Mouse (Mus musculus) kidney, embryonic 14.5 days (tissue): ENCODE measurements around the gene Mycbp. TPM values are rescaled to one million over a fixed set of nuclear protein-coding genes. Genes with fewer than 3 reads are reported as not detected.
"Not testable (repeated sequence)": the region's sequence is repeated elsewhere in the genome, so short reads cannot be mapped to it uniquely, and the experiment has no call there.

Source experiments
- ATAC-seq: fragments of 200-750 bp; cut with Nextera tagmentation; 2 replicates; pipeline ENCODE4 v1.8.0; 2017; ENCODE audit warnings: moderate number of reproducible peaks, mild to moderate bottlenecking, moderate TSS enrichment, moderate library complexity; ENCODE audit not compliant: low FRiP score, low TSS enrichment
- H3K27ac ChIP-seq: fragments of 300-500 bp; sonication (generic); 2 replicates; pipeline ENCODE4 v1.5.1; 2014; ENCODE audit warnings: low read depth, mild to moderate bottlenecking, low read length, moderate library complexity, mixed read lengths
- H3K27me3 ChIP-seq: fragments of 300-500 bp; sonication (generic); 2 replicates; pipeline ENCODE4 v1.6.1; 2014; ENCODE audit warnings: mild to moderate bottlenecking, low read length; ENCODE audit not compliant: control insufficient read depth, insufficient read depth
- H3K36me3 ChIP-seq: fragments of 300-500 bp; sonication (generic); 2 replicates; pipeline ENCODE4 v1.6.1; 2014; ENCODE audit warnings: low read length, mixed read lengths; ENCODE audit not compliant: control insufficient read depth, insufficient read depth
- H3K4me1 ChIP-seq: fragments of 300-500 bp; sonication (generic); 2 replicates; pipeline ENCODE4 v1.6.1; 2014; ENCODE audit warnings: low read length, mixed read lengths; ENCODE audit not compliant: control insufficient read depth, insufficient read depth
- H3K4me2 ChIP-seq: fragments of 300-500 bp; sonication (generic); replicated peaks from 2 replicates; pipeline ENCODE4 v1.6.1; 2014; ENCODE audit warnings: low read depth, mild to moderate bottlenecking, low read length
- H3K4me3 ChIP-seq: fragments of 300-500 bp; sonication (generic); 2 replicates; pipeline ENCODE4 v1.5.1; 2014; ENCODE audit warnings: mild to moderate bottlenecking, low read length
- H3K9ac ChIP-seq: fragments of 300-500 bp; sonication (generic); 2 replicates; pipeline ENCODE4 v1.6.1; 2014; ENCODE audit warnings: low read depth, mild to moderate bottlenecking, low read length, moderate library complexity
- H3K9me3 ChIP-seq: fragments of 300-500 bp; sonication (generic); 2 replicates; pipeline ENCODE4 v1.6.1; 2016; ENCODE audit warnings: low read length; ENCODE audit not compliant: control insufficient read depth
- WGBS: fragments of 180-500 bp; shearing (Covaris S2); extraction: QIAGEN DNeasy Blood & Tissue Kit; methylation state at CpG from one replicate; pipeline ENCODE4 v1.1.7; 2014; 5-methylcytosine and 5-hydroxymethylcytosine counted together
- polyA plus RNA-seq: library from polyadenylated mRNA; unstranded; fragments of >200 nt; fragmentation: Nextera tagmentation; extraction: Ambion mirVana; gene quantifications from 2 replicates; pipeline ENCODE4 v1.2.1, GENCODE M21; 2014

The Mycbp gene
- polyA plus RNA-seq, 1 experiment from 2014 or later, result 76.5 TPM

- no peak for ATAC-seq
- H3K27ac ChIP-seq, result no peak overlapping the region
- H3K4me3 ChIP-seq, result no peak overlapping the region
- H3K4me2 ChIP-seq, result no peak overlapping the region
- H3K9me3 ChIP-seq, result no peaks in the 10 kb centered on the region
- H3K4me1 ChIP-seq, result no peaks in the 10 kb centered on the region
- no peak overlapping the region for H3K9ac ChIP-seq
- peaks cover 66% of the 10 kb centered on the region for H3K36me3 ChIP-seq
- no peaks in the 10 kb centered on the region for H3K27me3 ChIP-seq
Observed at GRCm38 (mm10) chr4:123927961-123928360, 23.3 kb downstream of the Mycbp start.

GRCm38 (mm10) chr4:123929994-123930393 lies 25.4 kb downstream of the Mycbp start:
- Histone ChIP-seq H3K27ac (no peak overlapping the region), H3K4me3 (no peak overlapping the region), H3K4me1 (no peaks in the 10 kb centered on the region), H3K4me2 (no peak overlapping the region), H3K9me3 (no peaks in the 10 kb centered on the region), H3K36me3 (peaks cover 64% of the 10 kb centered on the region), H3K27me3 (no peaks in the 10 kb centered on the region), H3K9ac (no peak overlapping the region)
- 95% methylated on average over 4 of the region's 4 CpGs for WGBS
- ATAC-seq, result no peak

GRCm38 (mm10) chr4:123934306-123934705 lies 29.7 kb downstream of the Mycbp start:
- 88% methylated on average over 4 of the region's 4 CpGs for whole genome bisulfite sequencing
- ATAC-seq, result no peak
- H3K9ac ChIP-seq, result no peak overlapping the region
- no peaks in the 10 kb centered on the region for H3K4me1 ChIP-seq
- H3K4me2 ChIP-seq, result no peak overlapping the region
- H3K4me3 ChIP-seq, result no peak overlapping the region
- H3K9me3 ChIP-seq, result no peaks in the 10 kb centered on the region
- no peak overlapping the region for H3K27ac ChIP-seq
- peaks cover 60% of the 10 kb centered on the region for H3K36me3 ChIP-seq
- no peaks in the 10 kb centered on the region for H3K27me3 ChIP-seq

- no peak for ATAC-seq
- Histone ChIP-seq H3K9me3 (no peaks in the 10 kb centered on the region), H3K36me3 (peaks cover 48% of the 10 kb centered on the region), H3K27me3 (no peaks in the 10 kb centered on the region), H3K4me3 (no peak overlapping the region), H3K4me1 (no peaks in the 10 kb centered on the region), H3K27ac (no peak overlapping the region), H3K4me2 (no peak overlapping the region), H3K9ac (no peak overlapping the region)
- 95% methylated on average over 7 of the region's 7 CpGs for WGBS
Observed at GRCm38 (mm10) chr4:123936059-123936458, 31.4 kb downstream of the Mycbp start.

GRCm38 (mm10) chr4:123939838-123940237 lies 35.2 kb downstream of the Mycbp start:
- ATAC-seq, result no peak
- no peaks in the 10 kb centered on the region for H3K4me1 ChIP-seq
- WGBS, result 5% methylated on average over 4 of the region's 4 CpGs
- no peak overlapping the region for H3K27ac ChIP-seq
- H3K27me3 ChIP-seq, result no peaks in the 10 kb centered on the region
- H3K9ac ChIP-seq, result no peak overlapping the region
- no peak overlapping the region for H3K4me2 ChIP-seq
- no peak overlapping the region for H3K4me3 ChIP-seq
- no peaks in the 10 kb centered on the region for H3K9me3 ChIP-seq
- peaks cover 21% of the 10 kb centered on the region for H3K36me3 ChIP-seq

- H3K27me3 ChIP-seq, H3K9me3 ChIP-seq, H3K27ac ChIP-seq, H3K9ac ChIP-seq, H3K4me1 ChIP-seq, H3K4me3 ChIP-seq, H3K4me2 ChIP-seq, ATAC-seq: not testable (repeated sequence)
- peaks cover 12% of the 10 kb centered on the region for H3K36me3 ChIP-seq
- WGBS, result 67% methylated on average over 7 of the region's 7 CpGs
Observed at GRCm38 (mm10) chr4:123940878-123941277, 36.2 kb downstream of the Mycbp start.

GRCm38 (mm10) chr4:123946701-123947100 lies 42.1 kb downstream of the Mycbp start:
- no peak overlapping the region for H3K4me3 ChIP-seq
- no peaks in the 10 kb centered on the region for H3K36me3 ChIP-seq
- no peaks in the 10 kb centered on the region for H3K4me1 ChIP-seq
- H3K4me2 ChIP-seq, result no peak overlapping the region
- H3K27me3 ChIP-seq, result 0 out of 2 replicates have a peak, but pooled peaks cover 3% of the 10 kb centered on the region
- ATAC-seq, result no peak
- H3K9me3 ChIP-seq, result no peaks in the 10 kb centered on the region
- no peak overlapping the region for H3K9ac ChIP-seq
- H3K27ac ChIP-seq, result no peak overlapping the region
- 86% methylated on average over 4 of the region's 4 CpGs for WGBS

- no peak for ATAC-seq
- no peak overlapping the region for H3K4me2 ChIP-seq
Observed at GRCm38 (mm10) chr4:123947149-123947548, 42.5 kb downstream of the Mycbp start.

GRCm38 (mm10) chr4:123948901-123949300 lies 44.3 kb downstream of the Mycbp start:
- WGBS, result 82% methylated on average over 6 of the region's 6 CpGs
- no peaks in the 10 kb centered on the region for H3K4me1 ChIP-seq
- no peaks in the 10 kb centered on the region for H3K9me3 ChIP-seq
- no peak for ATAC-seq
- no peak overlapping the region for H3K4me3 ChIP-seq
- H3K36me3 ChIP-seq, result no peaks in the 10 kb centered on the region
- H3K27ac ChIP-seq, result no peak overlapping the region
- H3K4me2 ChIP-seq, result no peak overlapping the region
- H3K27me3 ChIP-seq, result peaks cover 16% of the 10 kb centered on the region
- H3K9ac ChIP-seq, result no peak overlapping the region

More at GRCm38 (mm10) chr4:123947149-123947548, 42.5 kb downstream of the Mycbp start:
- Histone ChIP-seq H3K4me1 (no peaks in the 10 kb centered on the region), H3K9ac (no peak overlapping the region), H3K4me3 (no peak overlapping the region), H3K9me3 (no peaks in the 10 kb centered on the region), H3K27ac (no peak overlapping the region), H3K27me3 (0 out of 2 replicates have a peak, but pooled peaks cover 3% of the 10 kb centered on the region), H3K36me3 (no peaks in the 10 kb centered on the region)
- 54% methylated on average over 5 of the region's 5 CpGs for WGBS
